Mouse (Mus musculus): ENCODE results near the gene Aox1. TPM values are rescaled to one million over a fixed set of nuclear protein-coding genes. Genes with fewer than 3 reads are reported as not detected.

Aox1 gene
- polyA plus RNA-seq, 1 experiment from 2014 or later = 0.41 TPM

- H3K4me3 ChIP-seq = no peak overlapping the region
- H3K27me3 ChIP-seq (replicated peaks) = 0 out of 2 replicates have a peak, but pooled peaks cover 8% of the 10 kb centered on the region
- no peak overlapping the region for H3K4me2 ChIP-seq
- no peak overlapping the region for H3K9ac ChIP-seq
- no peak for ATAC-seq (ENCODE audit: extremely low read depth, insufficient number of reproducible peaks, low FRiP score, low TSS enrichment)
- H3K27ac ChIP-seq (replicated peaks) = no peak overlapping the region
- peaks cover 8% of the 10 kb centered on the region; the same call in 1 of the 2 replicates for H3K4me1 ChIP-seq
- no peaks in the 10 kb centered on the region for H3K9me3 ChIP-seq
- no peaks in the 10 kb centered on the region for H3K36me3 ChIP-seq
- 78% methylated on average over 5 of the region's 5 CpGs for WGBS
These were observed 80.5 kb downstream of the Aox1 start for GRCm38 (mm10) chr1:58110241-58110640.

DNA sequence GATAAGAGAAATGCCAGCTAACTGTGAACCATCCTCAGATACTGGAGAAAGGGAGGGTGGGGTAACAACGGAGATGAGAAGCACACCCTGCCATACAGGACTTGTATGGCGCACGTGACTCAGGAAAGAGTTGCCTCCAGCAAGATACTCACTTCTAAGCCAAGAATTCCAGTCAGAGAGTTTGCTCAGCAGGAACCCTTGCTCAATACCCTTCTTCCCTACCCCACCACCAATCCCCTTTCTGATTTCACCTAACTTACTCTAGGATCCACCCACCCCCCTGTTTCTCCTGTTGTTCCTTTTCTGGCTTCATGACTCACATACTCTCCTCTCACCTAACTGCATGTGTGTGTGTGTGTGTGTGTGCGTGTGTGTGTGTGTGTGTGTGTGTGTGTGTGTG is 81.6 kb downstream of the Aox1 start:
- H3K4me3 ChIP-seq = no peak overlapping the region
- 72% methylated on average over 4 of the region's 4 CpGs for WGBS
- H3K4me1 ChIP-seq = peaks cover 8% of the 10 kb centered on the region; the same call in 1 of the 2 replicates
- no peak overlapping the region for H3K9ac ChIP-seq
- no peak overlapping the region for H3K27ac ChIP-seq (replicated peaks)
- ATAC-seq (ENCODE audit: extremely low read depth, insufficient number of reproducible peaks, low FRiP score, low TSS enrichment) = no peak
- no peak overlapping the region for H3K4me2 ChIP-seq
- H3K9me3 ChIP-seq = no peaks in the 10 kb centered on the region
- H3K27me3 ChIP-seq (replicated peaks) = 0 out of 2 replicates have a peak, but pooled peaks cover 8% of the 10 kb centered on the region
- H3K36me3 ChIP-seq = no peaks in the 10 kb centered on the region

DNA sequence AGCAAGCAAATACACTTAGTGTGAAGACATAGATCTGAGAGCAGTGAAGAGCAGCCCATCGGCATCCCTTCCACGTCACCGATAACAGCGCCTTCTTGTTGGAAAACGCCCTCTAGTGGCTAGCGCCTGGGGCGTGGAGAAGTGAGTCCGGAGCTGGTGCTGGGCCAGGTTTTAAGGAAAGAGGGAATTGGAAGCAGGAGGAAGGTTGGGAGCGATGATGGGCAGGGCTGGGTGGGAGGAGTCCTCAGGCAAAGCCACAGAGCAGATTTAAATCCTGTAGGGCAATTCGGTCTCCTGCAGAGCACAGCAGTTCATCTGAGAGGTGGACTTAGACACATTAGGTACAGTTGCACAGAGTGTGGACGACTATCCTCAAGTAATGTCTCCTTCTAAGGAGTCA is 83.1 kb downstream of the Aox1 start, which contains the start of gene Aox3:
TSS of gene Aox3 (plus strand) at position 251 of the 400 bp plus-strand sequence.
- WGBS = 11% methylated on average over 11 of the region's 11 CpGs
- H3K9me3 ChIP-seq = no peaks in the 10 kb centered on the region
- no peak within 1 kb of the TSS for H3K9ac ChIP-seq
- no peak for ATAC-seq (ENCODE audit: extremely low read depth, insufficient number of reproducible peaks, low FRiP score, low TSS enrichment)
- 0 out of 2 replicates have a peak, but pooled peaks cover 5% of the 10 kb centered on the region for H3K27me3 ChIP-seq (replicated peaks)
- H3K36me3 ChIP-seq = no peaks in the 10 kb centered on the region
- peak within 1 kb of the TSS; percentile 22; the same call in 1 of the 2 replicates for H3K4me3 ChIP-seq
- no peak within 1 kb of the TSS for H3K27ac ChIP-seq (replicated peaks)
- peak within 1 kb of the TSS; percentile 57 for H3K4me2 ChIP-seq
- peaks cover 8% of the 10 kb centered on the region; the same call in 1 of the 2 replicates for H3K4me1 ChIP-seq

DNA sequence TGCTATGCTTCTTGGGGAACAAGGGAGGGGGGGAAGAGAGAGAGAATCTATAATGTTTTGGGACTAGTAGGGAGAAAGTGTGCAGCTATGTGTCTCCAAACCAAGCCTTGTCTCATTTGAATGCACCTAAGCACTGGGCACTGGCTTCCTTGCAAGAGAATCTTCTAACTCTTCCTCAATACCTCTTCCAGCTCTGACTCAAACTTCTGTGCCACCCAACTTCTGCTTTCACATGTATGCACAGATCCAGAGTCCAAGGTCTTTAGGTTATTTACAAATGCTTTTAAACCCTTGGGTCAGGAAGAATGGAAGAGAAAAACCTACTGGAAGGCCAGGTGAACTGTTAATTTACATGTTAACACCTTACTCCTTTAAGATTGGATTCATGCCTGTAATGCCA is 83.7 kb downstream of the Aox1 start:
- H3K4me3 ChIP-seq = no peak overlapping the region
- peaks cover 8% of the 10 kb centered on the region; the same call in 1 of the 2 replicates for H3K4me1 ChIP-seq
- 0 out of 2 replicates have a peak, but pooled peaks cover 5% of the 10 kb centered on the region for H3K27me3 ChIP-seq (replicated peaks)
- H3K27ac ChIP-seq (replicated peaks) = no peak overlapping the region
- H3K36me3 ChIP-seq = no peaks in the 10 kb centered on the region
- ATAC-seq (ENCODE audit: extremely low read depth, insufficient number of reproducible peaks, low FRiP score, low TSS enrichment) = no peak
- no peak overlapping the region for H3K4me2 ChIP-seq
- H3K9ac ChIP-seq = no peak overlapping the region
- H3K9me3 ChIP-seq = no peaks in the 10 kb centered on the region

DNA sequence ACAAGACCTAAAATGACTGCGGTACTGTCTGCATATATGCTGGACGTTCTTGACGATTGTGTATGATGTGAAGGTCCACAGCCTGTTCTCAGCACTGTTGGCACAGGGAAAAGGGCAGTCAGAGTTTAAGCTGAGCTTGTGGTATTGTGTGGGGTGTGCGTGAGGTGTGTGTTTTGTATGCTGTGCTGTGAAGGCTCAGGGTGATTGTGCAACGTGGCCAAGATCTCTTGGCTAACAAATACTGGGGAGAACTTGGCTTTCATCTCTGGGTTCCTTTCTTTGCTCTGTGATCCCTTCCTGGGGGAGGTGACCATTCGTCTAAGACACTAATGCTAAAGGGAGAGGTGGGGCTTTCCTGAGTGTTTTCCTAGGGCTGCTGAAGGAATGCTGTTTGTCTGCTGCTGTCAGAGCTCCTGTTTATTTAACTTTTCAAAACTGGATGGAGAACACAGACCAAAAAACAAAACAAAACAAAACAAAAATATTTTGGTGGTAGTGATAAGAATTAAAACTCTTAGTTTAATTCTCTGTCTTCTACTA is 84.4 kb downstream of the Aox1 start:
- no peak overlapping the region for H3K9ac ChIP-seq
- 61% methylated on average over 6 of the region's 6 CpGs for WGBS
- no peaks in the 10 kb centered on the region for H3K36me3 ChIP-seq
- H3K4me2 ChIP-seq = no peak overlapping the region
- H3K27ac ChIP-seq (replicated peaks) = no peak overlapping the region
- peaks cover 8% of the 10 kb centered on the region; the same call in 1 of the 2 replicates for H3K4me1 ChIP-seq
- H3K27me3 ChIP-seq (replicated peaks) = 0 out of 2 replicates have a peak, but pooled peaks cover 5% of the 10 kb centered on the region
- H3K4me3 ChIP-seq = no peak overlapping the region
- no peaks in the 10 kb centered on the region for H3K9me3 ChIP-seq
- no peak for ATAC-seq (ENCODE audit: extremely low read depth, insufficient number of reproducible peaks, low FRiP score, low TSS enrichment)

- Histone ChIP-seq H3K4me1 (peaks cover 8% of the 10 kb centered on the region; the same call in 1 of the 2 replicates), H3K9ac (no peak overlapping the region), H3K9me3 (no peaks in the 10 kb centered on the region), H3K36me3 (no peaks in the 10 kb centered on the region), H3K4me3 (no peak overlapping the region), H3K4me2 (no peak overlapping the region), H3K27ac (replicated peaks) (no peak overlapping the region), H3K27me3 (replicated peaks) (0 out of 2 replicates have a peak, but pooled peaks cover 5% of the 10 kb centered on the region)
- 68% methylated on average over 12 of the region's 12 CpGs for whole genome bisulfite sequencing
- ATAC-seq (ENCODE audit: extremely low read depth, insufficient number of reproducible peaks, low FRiP score, low TSS enrichment) = no peak
These were observed 85.1 kb downstream of the Aox1 start for GRCm38 (mm10) chr1:58114666-58115375.

DNA sequence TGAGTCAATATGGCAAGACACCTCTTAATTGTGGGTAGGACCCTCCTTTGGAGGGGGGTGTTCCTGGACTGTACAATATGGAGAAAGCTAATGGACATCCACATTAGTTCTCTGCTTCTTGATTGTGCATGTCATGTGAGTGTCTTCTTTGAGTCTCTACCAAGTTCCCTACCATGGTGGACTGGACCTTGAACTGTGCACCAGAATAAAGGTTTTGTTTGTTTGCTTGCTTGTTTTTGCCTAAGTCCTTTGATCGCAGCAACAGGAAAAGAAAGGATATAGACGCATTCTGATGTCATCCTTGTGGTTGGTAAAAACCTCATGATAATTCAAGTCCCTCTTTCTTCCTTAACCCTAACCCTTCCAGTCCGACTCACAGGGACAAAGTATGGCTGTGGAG is 88.5 kb downstream of the Aox1 start:
- Histone ChIP-seq H3K27me3 (replicated peaks) (0 out of 2 replicates have a peak, but pooled peaks cover 5% of the 10 kb centered on the region), H3K4me2 (no peak overlapping the region), H3K27ac (replicated peaks) (no peak overlapping the region), H3K9ac (no peak overlapping the region), H3K4me3 (no peak overlapping the region), H3K36me3 (no peaks in the 10 kb centered on the region), H3K4me1 (no peaks in the 10 kb centered on the region), H3K9me3 (no peaks in the 10 kb centered on the region)
- WGBS = 69% methylated on average over 3 of the region's 3 CpGs
- ATAC-seq (ENCODE audit: extremely low read depth, insufficient number of reproducible peaks, low FRiP score, low TSS enrichment) = no peak

GRCm38 (mm10) chr1:58124901-58125300 is 95.2 kb downstream of the Aox1 start:
- 72% methylated on average over 8 of the region's 8 CpGs for WGBS
- Histone ChIP-seq H3K4me1 (no peaks in the 10 kb centered on the region), H3K27ac (replicated peaks) (no peak overlapping the region), H3K9ac (no peak overlapping the region), H3K36me3 (no peaks in the 10 kb centered on the region), H3K4me3 (no peak overlapping the region), H3K27me3 (replicated peaks) (no peaks in the 10 kb centered on the region), H3K9me3 (no peaks in the 10 kb centered on the region), H3K4me2 (no peak overlapping the region)
- no peak for ATAC-seq (ENCODE audit: extremely low read depth, insufficient number of reproducible peaks, low FRiP score, low TSS enrichment)

DNA sequence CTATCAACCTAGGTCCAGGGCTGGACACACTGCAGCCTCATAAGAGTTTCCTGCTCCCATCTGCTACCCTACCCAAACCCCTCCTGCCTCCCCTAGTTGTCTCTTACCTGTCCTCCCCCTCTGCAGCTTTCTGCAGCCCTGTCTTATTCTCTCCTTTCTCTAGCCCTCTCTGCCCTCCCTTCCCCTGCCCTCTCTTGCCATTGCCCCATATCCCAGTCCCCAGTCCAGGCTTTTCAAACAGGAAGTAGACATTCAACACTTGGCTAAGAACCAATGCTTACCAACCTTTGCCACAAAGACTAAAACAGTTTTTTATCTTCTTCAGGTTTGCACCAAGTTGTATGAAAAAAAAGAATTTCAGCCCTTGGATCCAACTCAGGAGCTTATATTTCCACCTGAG is 108.2 kb downstream of the Aox1 start:
- no peak overlapping the region for H3K4me3 ChIP-seq
- no peak overlapping the region for H3K27ac ChIP-seq (replicated peaks)
- H3K4me2 ChIP-seq = no peak overlapping the region
- H3K9me3 ChIP-seq = peaks cover 8% of the 10 kb centered on the region; the same call in 1 of the 2 replicates
- H3K9ac ChIP-seq = no peak overlapping the region
- H3K27me3 ChIP-seq (replicated peaks) = no peaks in the 10 kb centered on the region
- no peaks in the 10 kb centered on the region for H3K4me1 ChIP-seq
- ATAC-seq (ENCODE audit: extremely low read depth, insufficient number of reproducible peaks, low FRiP score, low TSS enrichment) = no peak
- H3K36me3 ChIP-seq = no peaks in the 10 kb centered on the region

GRCm38 (mm10) chr1:58138986-58139385 is 109.3 kb downstream of the Aox1 start:
- peaks cover 8% of the 10 kb centered on the region; the same call in 1 of the 2 replicates for H3K9me3 ChIP-seq
- no peak overlapping the region for H3K9ac ChIP-seq
- no peak overlapping the region for H3K4me3 ChIP-seq
- 81% methylated on average over 9 of the region's 9 CpGs for WGBS
- no peaks in the 10 kb centered on the region for H3K4me1 ChIP-seq
- no peaks in the 10 kb centered on the region for H3K36me3 ChIP-seq
- H3K27me3 ChIP-seq (replicated peaks) = no peaks in the 10 kb centered on the region
- H3K27ac ChIP-seq (replicated peaks) = no peak overlapping the region
- no peak overlapping the region for H3K4me2 ChIP-seq
- no peak for ATAC-seq (ENCODE audit: extremely low read depth, insufficient number of reproducible peaks, low FRiP score, low TSS enrichment)

GRCm38 (mm10) chr1:58140607-58141006 is 110.9 kb downstream of the Aox1 start:
- Histone ChIP-seq H3K27me3 (replicated peaks) (no peaks in the 10 kb centered on the region), H3K4me1 (no peaks in the 10 kb centered on the region), H3K9ac (no peak overlapping the region), H3K9me3 (peaks cover 8% of the 10 kb centered on the region; the same call in 1 of the 2 replicates), H3K4me2 (no peak overlapping the region), H3K27ac (replicated peaks) (no peak overlapping the region), H3K36me3 (no peaks in the 10 kb centered on the region), H3K4me3 (no peak overlapping the region)
- 73% methylated on average over 5 of the region's 5 CpGs for WGBS
- no peak for ATAC-seq (ENCODE audit: extremely low read depth, insufficient number of reproducible peaks, low FRiP score, low TSS enrichment)

Data from heart, embryonic 13.5 days (tissue).